Mouse (Mus musculus): ENCODE results near the gene Fam83g. TPM values are rescaled to one million over a fixed set of nuclear protein-coding genes. Genes with fewer than 3 reads are reported as not detected.

Gene Fam83g
- polyA plus RNA-seq, 1 experiment from 2014 or later: 0.31 TPM

GRCm38 (mm10) chr11:61685119-61685725 lies 1.3 kb downstream of the Fam83g start:
- WGBS: 71% methylated on average over 8 of the region's 8 CpGs
- no peaks in the 10 kb centered on the region for H3K36me3 ChIP-seq
- no peak overlapping the region for H3K4me2 ChIP-seq
- H3K9ac ChIP-seq: no peak overlapping the region
- peaks cover 10% of the 10 kb centered on the region for H3K4me1 ChIP-seq (replicated peaks)
- ATAC-seq (ENCODE audit: low FRiP score, low read depth): no peak
- H3K4me3 ChIP-seq: no peak overlapping the region
- H3K27ac ChIP-seq (replicated peaks): no peak overlapping the region
- no peaks in the 10 kb centered on the region for H3K9me3 ChIP-seq
- peaks cover 44% of the 10 kb centered on the region for H3K27me3 ChIP-seq

- Histone ChIP-seq H3K9ac (no peak overlapping the region), H3K4me3 (no peak overlapping the region), H3K27me3 (peaks cover 44% of the 10 kb centered on the region), H3K4me1 (replicated peaks) (peaks cover 10% of the 10 kb centered on the region), H3K9me3 (no peaks in the 10 kb centered on the region), H3K36me3 (no peaks in the 10 kb centered on the region), H3K27ac (replicated peaks) (no peak overlapping the region), H3K4me2 (no peak overlapping the region)
- 59% methylated on average over 2 of the region's 2 CpGs for WGBS
- ATAC-seq (ENCODE audit: low FRiP score, low read depth): no peak
Measured at GRCm38 (mm10) chr11:61686141-61686540, 2.2 kb downstream of the Fam83g start.

GRCm38 (mm10) chr11:61686906-61687453 lies 3.1 kb downstream of the Fam83g start:
- no peak overlapping the region for H3K4me2 ChIP-seq
- H3K4me1 ChIP-seq (replicated peaks): peaks cover 10% of the 10 kb centered on the region
- no peak for ATAC-seq (ENCODE audit: low FRiP score, low read depth)
- no peaks in the 10 kb centered on the region for H3K36me3 ChIP-seq
- peaks cover 44% of the 10 kb centered on the region for H3K27me3 ChIP-seq
- 44% methylated on average over 10 of the region's 10 CpGs for WGBS
- no peak overlapping the region for H3K27ac ChIP-seq (replicated peaks)
- H3K9me3 ChIP-seq: no peaks in the 10 kb centered on the region
- no peak overlapping the region for H3K9ac ChIP-seq
- H3K4me3 ChIP-seq: no peak overlapping the region

- Histone ChIP-seq H3K27me3 (peaks cover 39% of the 10 kb centered on the region), H3K4me1 (replicated peaks) (peaks cover 10% of the 10 kb centered on the region), H3K36me3 (no peaks in the 10 kb centered on the region), H3K4me3 (no peak overlapping the region), H3K4me2 (no peak overlapping the region), H3K9ac (no peak overlapping the region), H3K9me3 (no peaks in the 10 kb centered on the region), H3K27ac (replicated peaks) (no peak overlapping the region)
- ATAC-seq (ENCODE audit: low FRiP score, low read depth): no peak
- 62% methylated on average over 2 of the region's 2 CpGs for whole genome bisulfite sequencing
Measured at GRCm38 (mm10) chr11:61687595-61687994, 3.7 kb downstream of the Fam83g start.

- 87% methylated on average over 5 of the region's 5 CpGs for WGBS
- Histone ChIP-seq H3K4me3 (no peak overlapping the region), H3K9ac (no peak overlapping the region), H3K27ac (replicated peaks) (no peak overlapping the region), H3K27me3 (no peaks in the 10 kb centered on the region), H3K4me2 (no peak overlapping the region), H3K9me3 (no peaks in the 10 kb centered on the region), H3K4me1 (replicated peaks) (no peaks in the 10 kb centered on the region), H3K36me3 (no peaks in the 10 kb centered on the region)
- no peak for ATAC-seq (ENCODE audit: low FRiP score, low read depth)
Measured at GRCm38 (mm10) chr11:61692996-61693395, 9.1 kb downstream of the Fam83g start.

GRCm38 (mm10) chr11:61698852-61699251 lies 15.0 kb downstream of the Fam83g start:
- ATAC-seq (ENCODE audit: low FRiP score, low read depth): no peak
- H3K4me2 ChIP-seq: no peak overlapping the region
- peaks cover 5% of the 10 kb centered on the region; the same call in 1 of the 2 replicates for H3K4me1 ChIP-seq (replicated peaks)
- H3K9ac ChIP-seq: no peak overlapping the region
- no peaks in the 10 kb centered on the region for H3K9me3 ChIP-seq
- H3K27me3 ChIP-seq: no peaks in the 10 kb centered on the region
- no peak overlapping the region for H3K27ac ChIP-seq (replicated peaks)
- no peak overlapping the region for H3K4me3 ChIP-seq
- no peaks in the 10 kb centered on the region for H3K36me3 ChIP-seq

- Histone ChIP-seq H3K36me3 (no peaks in the 10 kb centered on the region), H3K27me3 (no peaks in the 10 kb centered on the region), H3K4me1 (replicated peaks) (peaks cover 5% of the 10 kb centered on the region; the same call in 1 of the 2 replicates), H3K27ac (replicated peaks) (no peak overlapping the region), H3K4me3 (no peak overlapping the region), H3K9ac (no peak overlapping the region), H3K9me3 (no peaks in the 10 kb centered on the region), H3K4me2 (no peak overlapping the region)
- 90% methylated on average over 5 of the region's 5 CpGs for WGBS
- no peak for ATAC-seq (ENCODE audit: low FRiP score, low read depth)
Measured at GRCm38 (mm10) chr11:61699460-61699859, 15.6 kb downstream of the Fam83g start.

GRCm38 (mm10) chr11:61699933-61700332 lies 16.0 kb downstream of the Fam83g start:
- Histone ChIP-seq H3K27me3 (no peaks in the 10 kb centered on the region), H3K27ac (replicated peaks) (no peak overlapping the region), H3K4me1 (replicated peaks) (peaks cover 5% of the 10 kb centered on the region; the same call in 1 of the 2 replicates), H3K9ac (no peak overlapping the region), H3K36me3 (no peaks in the 10 kb centered on the region), H3K9me3 (no peaks in the 10 kb centered on the region), H3K4me2 (no peak overlapping the region), H3K4me3 (no peak overlapping the region)
- ATAC-seq (ENCODE audit: low FRiP score, low read depth): no peak
- 41% methylated on average over 4 of the region's 4 CpGs for WGBS

- Histone ChIP-seq H3K4me2 (no peak overlapping the region), H3K9ac (no peak overlapping the region), H3K4me3 (no peak overlapping the region), H3K27ac (replicated peaks) (no peak overlapping the region), H3K36me3 (no peaks in the 10 kb centered on the region), H3K4me1 (replicated peaks) (peaks cover 5% of the 10 kb centered on the region; the same call in 1 of the 2 replicates), H3K27me3 (no peaks in the 10 kb centered on the region), H3K9me3 (no peaks in the 10 kb centered on the region)
- no peak for ATAC-seq (ENCODE audit: low FRiP score, low read depth)
- 27% methylated on average over 5 of the region's 5 CpGs for WGBS
Measured at GRCm38 (mm10) chr11:61701696-61702095, 17.8 kb downstream of the Fam83g start.

GRCm38 (mm10) chr11:61702494-61702893 lies 18.6 kb downstream of the Fam83g start:
- ATAC-seq (ENCODE audit: low FRiP score, low read depth): no peak
- Histone ChIP-seq H3K4me1 (replicated peaks) (peaks cover 5% of the 10 kb centered on the region; the same call in 1 of the 2 replicates), H3K27ac (replicated peaks) (no peak overlapping the region), H3K27me3 (no peaks in the 10 kb centered on the region), H3K4me2 (no peak overlapping the region), H3K9ac (no peak overlapping the region), H3K4me3 (no peak overlapping the region), H3K36me3 (no peaks in the 10 kb centered on the region), H3K9me3 (no peaks in the 10 kb centered on the region)
- WGBS: 95% methylated on average over 5 of the region's 5 CpGs

- no peaks in the 10 kb centered on the region for H3K27me3 ChIP-seq
- no peaks in the 10 kb centered on the region; the same call in 1 of the 2 replicates for H3K4me1 ChIP-seq (replicated peaks)
- 94% methylated on average over 2 of the region's 2 CpGs for WGBS
- no peaks in the 10 kb centered on the region for H3K9me3 ChIP-seq
- no peak overlapping the region for H3K4me3 ChIP-seq
- no peak for ATAC-seq (ENCODE audit: low FRiP score, low read depth)
- H3K4me2 ChIP-seq: no peak overlapping the region
- no peaks in the 10 kb centered on the region for H3K36me3 ChIP-seq
- no peak overlapping the region for H3K27ac ChIP-seq (replicated peaks)
- H3K9ac ChIP-seq: no peak overlapping the region
Measured at GRCm38 (mm10) chr11:61705581-61705980, 21.7 kb downstream of the Fam83g start.

- no peak overlapping the region for H3K27ac ChIP-seq (replicated peaks)
- no peak overlapping the region for H3K4me3 ChIP-seq
- H3K27me3 ChIP-seq: no peaks in the 10 kb centered on the region
- no peak overlapping the region for H3K4me2 ChIP-seq
- 65% methylated on average over 4 of the region's 4 CpGs for WGBS
- H3K9ac ChIP-seq: no peak overlapping the region
- H3K4me1 ChIP-seq (replicated peaks): no peaks in the 10 kb centered on the region
- H3K36me3 ChIP-seq: no peaks in the 10 kb centered on the region
- ATAC-seq (ENCODE audit: low FRiP score, low read depth): no peak
- no peaks in the 10 kb centered on the region for H3K9me3 ChIP-seq
Measured at GRCm38 (mm10) chr11:61706232-61706631, 22.3 kb downstream of the Fam83g start.

GRCm38 (mm10) chr11:61708928-61709327 lies 25.0 kb downstream of the Fam83g start:
- H3K4me2 ChIP-seq: no peak overlapping the region
- 70% methylated on average over 3 of the region's 3 CpGs for WGBS
- H3K9ac ChIP-seq: no peak overlapping the region
- H3K36me3 ChIP-seq: no peaks in the 10 kb centered on the region
- no peaks in the 10 kb centered on the region for H3K27me3 ChIP-seq
- H3K9me3 ChIP-seq: no peaks in the 10 kb centered on the region
- no peak overlapping the region for H3K4me3 ChIP-seq
- no peak overlapping the region for H3K27ac ChIP-seq (replicated peaks)
- ATAC-seq (ENCODE audit: low FRiP score, low read depth): no peak
- no peaks in the 10 kb centered on the region for H3K4me1 ChIP-seq (replicated peaks)

Measured in hindbrain, embryonic 15.5 days (tissue).